Comparison of ENCODE assay signal across 24 mouse cellular contexts in the genomic region with DNA sequence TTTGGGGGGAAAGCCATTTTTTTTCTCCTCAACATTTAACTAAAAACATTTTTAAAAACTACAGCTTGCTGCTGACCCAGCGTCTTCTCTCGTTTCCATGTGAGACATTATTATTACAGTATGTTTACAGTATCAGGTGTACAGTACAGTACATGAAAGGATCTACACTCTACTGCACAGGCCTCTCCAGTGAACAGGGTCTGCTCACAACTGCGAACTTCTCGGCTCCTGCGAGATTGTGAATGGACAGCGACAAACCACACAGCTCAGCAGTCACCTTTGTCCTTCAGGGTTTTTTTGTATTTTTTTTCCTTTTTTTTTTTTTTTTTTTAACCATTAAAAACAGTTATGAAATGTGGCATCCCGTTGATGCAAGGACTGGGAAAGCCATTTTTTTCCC.
"Had no signal": no experiment of that assay in that cellular context is flagged by ENCODE, and none has a peak within 500 bp of the region (broad histone marks: within the 10 kb centered on the region; RNA-seq: fewer than 3 reads in every experiment).

No protein-coding gene starts in this region.

- H3K4me3 ChIP-seq: gastrocnemius, adult 2 months; heart, embryonic 10.5 days; heart, embryonic 12.5 days; hindbrain, embryonic 10.5 days; hindbrain, embryonic 12.5 days; intestine, embryonic 15.5 days; limb, embryonic 13.5 days; limb, embryonic 15.5 days had no signal

- H3K27ac ChIP-seq: gastrocnemius, adult 2 months; heart, embryonic 10.5 days; hindbrain, embryonic 10.5 days; hindbrain, embryonic 12.5 days; hindbrain, embryonic 14.5 days; intestine, embryonic 15.5 days; limb, embryonic 13.5 days; limb, embryonic 15.5 days had no signal

- H3K27me3 ChIP-seq: heart, embryonic 12.5 days; hindbrain, embryonic 12.5 days; intestine, embryonic 15.5 days; limb, embryonic 13.5 days; limb, embryonic 15.5 days had no signal

- ATAC-seq: hindbrain, embryonic 16.5 days; inflammation-experienced regulatory T-cells, adult 6 months; intestine, postnatal 0 days had no signal

- DNase-seq: gastrocnemius, adult 2 months; gastrocnemius, postnatal 10 days; gastrocnemius, postnatal 25 days; heart, adult 18-20 months; heart, postnatal 10 days; heart, postnatal 4 days; kidney, adult 18-20 months; kidney, adult 8-10 months; kidney, postnatal 10 days; kidney, postnatal 25 days; layer of hippocampus, adult 9-11 months; layer of hippocampus, postnatal 36 days; left cerebral cortex, postnatal 4 days had no signal
